Mouse (Mus musculus) hematopoietic stem cell, adult 5-6 weeks (primary cell): ENCODE results near the gene Mical2. TPM values are rescaled to one million over a fixed set of nuclear protein-coding genes. Genes with fewer than 3 reads are reported as not detected.

Experiments used
- ATAC-seq, 2 experiments: fragments of 125-278 bp in 1 of 2; replicated peaks in 1 of 2; 2 replicates each; pipeline ENCODE4 v1.8.0; 2016 to 2017; ENCODE audit warnings: inconsistent platforms in 2 of 2, mild to moderate bottlenecking in 2 of 2, moderate number of reproducible peaks in 2 of 2, low read depth in 1 of 2, moderate TSS enrichment in 1 of 2; ENCODE audit not compliant: low FRiP score in 2 of 2, poor library complexity in 2 of 2, severe bottlenecking in 2 of 2, insufficient read depth in 1 of 2, low TSS enrichment in 1 of 2
- total RNA-seq: library from RNA; stranded (forward); fragments of 172-1452, 232-1000 nt; gene quantifications from 2 replicates; pipeline ENCODE4 v1.2.3, GENCODE M21; 2017

The Mical2 gene
- total RNA-seq, 1 experiment from 2014 or later = 1.5 TPM

DNA sequence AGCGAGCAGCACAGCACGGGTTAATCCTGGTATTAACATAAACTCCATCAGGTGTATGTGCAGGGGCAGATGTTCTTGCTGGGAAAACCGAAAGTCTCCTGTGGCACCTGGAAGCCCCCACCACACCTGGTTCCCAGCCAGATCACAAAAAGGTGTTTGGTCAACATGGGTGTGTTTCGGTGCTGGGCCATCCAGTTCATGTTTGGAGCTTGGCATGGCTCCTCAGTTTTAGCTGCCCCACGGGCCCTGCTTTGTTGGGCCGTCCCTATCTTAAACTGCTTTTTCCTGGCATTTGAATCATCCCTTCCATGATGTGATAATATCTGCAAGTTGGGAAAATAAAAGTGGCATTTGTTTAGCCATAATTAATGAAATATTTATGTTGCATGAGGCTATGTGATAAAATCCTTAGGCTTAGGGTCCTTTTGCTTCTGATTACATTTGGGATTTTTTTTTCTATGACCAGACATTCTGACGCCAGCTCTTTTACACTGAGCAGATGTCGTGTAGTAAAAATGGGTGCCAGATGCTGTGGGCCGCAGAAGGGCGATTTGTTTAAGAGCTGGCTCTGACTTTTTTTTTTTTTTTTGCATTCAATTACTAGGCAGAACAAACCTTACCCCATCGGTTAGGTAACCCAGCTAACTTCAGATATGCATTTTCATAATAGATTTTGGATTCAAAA is 164.7 kb downstream of the Mical2 start:
- no peak for ATAC-seq

- no peak for ATAC-seq
Measured at GRCm38 (mm10) chr7:112390937-112391605, 165.4 kb downstream of the Mical2 start.

DNA sequence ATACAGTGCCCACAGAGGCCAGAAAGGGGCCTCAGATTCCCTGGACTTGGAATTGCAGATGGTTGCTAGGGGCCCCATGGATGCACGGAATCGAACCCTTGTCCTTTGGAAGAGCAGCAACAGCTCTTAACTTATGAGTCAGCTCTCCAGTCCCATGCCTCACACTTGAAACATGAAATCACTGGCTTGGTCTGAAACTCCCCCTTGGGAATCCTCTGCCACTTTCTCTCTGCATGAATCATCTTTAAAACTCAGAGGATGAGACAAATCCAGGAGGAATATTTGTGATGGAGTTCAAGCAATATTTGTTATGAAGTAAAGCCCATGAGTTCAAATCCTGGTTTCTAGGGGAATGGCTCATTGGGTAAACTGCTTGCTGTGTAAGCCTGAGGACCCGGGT is 172.1 kb downstream of the Mical2 start:
- no peak for ATAC-seq

DNA sequence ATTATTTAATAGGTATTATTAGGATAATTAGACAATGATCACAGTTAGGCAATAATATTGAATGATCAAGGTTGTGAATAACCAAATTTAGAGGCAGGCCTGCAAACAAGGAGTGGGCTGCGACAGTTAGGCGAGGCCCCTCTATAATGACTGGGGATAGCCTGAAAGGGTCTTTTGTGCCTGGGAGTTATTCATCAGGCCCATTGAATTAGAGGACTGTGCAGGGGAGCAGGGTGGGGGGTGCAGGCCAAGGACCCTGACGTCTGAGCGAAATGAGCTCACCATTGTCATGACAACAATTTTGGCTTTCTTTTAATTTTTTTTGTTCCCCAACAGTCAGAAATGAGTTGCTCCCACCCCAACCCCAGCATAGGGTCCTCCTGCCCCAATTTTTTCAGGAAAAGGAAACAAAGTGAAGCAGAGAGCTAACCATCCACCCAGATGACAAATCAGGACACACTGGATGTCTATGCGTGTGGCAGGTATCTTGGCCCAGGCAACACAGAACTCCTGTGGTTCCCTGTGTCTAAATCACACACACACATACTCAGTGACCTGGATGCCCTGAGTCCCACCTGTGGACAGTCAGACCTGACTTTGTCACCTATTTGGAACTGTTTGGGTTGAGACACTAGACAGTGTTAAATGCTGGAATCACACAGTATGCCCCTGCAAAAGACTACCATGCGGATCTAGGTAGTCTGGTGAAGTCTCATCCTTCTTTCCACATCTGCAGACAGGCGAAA is 173.9 kb downstream of the Mical2 start:
- no peak for ATAC-seq

- peak; percentile 45 to 59; a peak in 1 of 4 replicates for ATAC-seq
Measured at GRCm38 (mm10) chr7:112400175-112400574, 174.5 kb downstream of the Mical2 start.

DNA sequence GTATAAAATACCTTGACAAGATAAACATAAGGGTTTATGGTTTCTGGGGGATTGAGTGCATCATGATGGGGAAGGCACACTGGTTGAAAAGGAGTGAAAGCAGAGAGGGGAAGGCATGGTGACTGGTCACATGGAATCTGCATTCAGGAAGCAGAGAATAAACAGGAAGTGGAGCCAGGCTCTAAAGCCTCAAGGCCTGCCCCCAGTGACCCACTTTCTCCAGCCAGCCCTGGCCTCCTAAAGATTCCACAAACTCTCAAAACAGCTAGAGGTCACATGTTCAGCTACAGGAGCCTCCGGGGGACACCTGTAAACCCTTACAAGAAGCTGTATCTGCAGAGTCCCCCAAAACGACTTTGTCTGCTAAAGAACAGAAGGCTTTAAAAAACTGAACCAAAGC is 179.4 kb downstream of the Mical2 start:
- 0 out of 4 replicates have a peak, but pooled peaks of 1 of the 2 experiments have one; percentile 12 for ATAC-seq

- ATAC-seq = no peak
Measured at GRCm38 (mm10) chr7:112405578-112405977, 179.9 kb downstream of the Mical2 start.

- no peak for ATAC-seq
Measured at GRCm38 (mm10) chr7:112407597-112407996, 181.9 kb downstream of the Mical2 start.

- ATAC-seq = no peak
Measured at GRCm38 (mm10) chr7:112409991-112410390, 184.3 kb downstream of the Mical2 start.

DNA sequence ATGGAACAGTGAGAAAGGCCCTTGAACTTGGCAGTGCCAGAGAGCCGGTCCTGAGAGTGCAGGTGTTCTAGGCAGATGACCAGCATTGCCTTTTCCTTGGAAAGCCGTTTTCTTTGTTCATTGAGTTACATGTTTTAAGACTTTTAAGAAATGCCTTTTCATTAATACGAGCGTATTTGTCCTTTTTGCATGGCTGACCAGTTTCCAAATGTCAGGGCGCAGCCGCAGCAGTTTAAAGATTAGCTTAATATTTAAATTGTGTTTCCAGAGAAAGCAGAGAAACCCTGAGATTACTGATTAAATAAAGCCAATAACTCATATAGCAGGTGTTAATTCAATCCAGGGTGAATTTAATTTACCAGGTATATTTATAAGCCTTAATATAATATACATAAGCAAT is 187.6 kb downstream of the Mical2 start:
- ATAC-seq = no peak

DNA sequence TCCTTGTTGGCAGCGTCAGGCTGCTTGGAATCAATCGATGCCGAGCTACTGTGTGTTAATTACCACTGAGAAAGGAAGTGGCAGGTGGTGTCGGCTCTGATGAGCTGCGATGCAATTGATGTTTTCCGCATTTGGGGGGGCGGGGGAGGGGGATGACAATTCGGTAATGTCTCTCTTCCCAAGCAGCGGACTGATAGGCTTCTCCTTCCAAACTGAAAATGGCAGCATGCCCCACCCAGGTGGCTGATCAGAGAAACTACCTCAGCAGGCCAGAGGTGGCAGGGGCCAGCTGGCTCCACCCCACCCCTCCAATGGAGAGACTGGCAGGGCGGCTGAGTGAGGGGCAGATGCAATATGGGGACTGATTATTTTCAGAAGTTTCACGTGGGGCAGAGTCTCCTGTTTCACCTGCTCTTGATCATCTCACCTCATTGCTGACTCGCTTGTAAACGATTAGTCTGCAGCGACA is 190.4 kb downstream of the Mical2 start:
- ATAC-seq = no peak

GRCm38 (mm10) chr7:112416730-112417513 is 191.3 kb downstream of the Mical2 start:
- no peak for ATAC-seq

- ATAC-seq = no peak
Measured at GRCm38 (mm10) chr7:112417598-112417997, 191.9 kb downstream of the Mical2 start.

DNA sequence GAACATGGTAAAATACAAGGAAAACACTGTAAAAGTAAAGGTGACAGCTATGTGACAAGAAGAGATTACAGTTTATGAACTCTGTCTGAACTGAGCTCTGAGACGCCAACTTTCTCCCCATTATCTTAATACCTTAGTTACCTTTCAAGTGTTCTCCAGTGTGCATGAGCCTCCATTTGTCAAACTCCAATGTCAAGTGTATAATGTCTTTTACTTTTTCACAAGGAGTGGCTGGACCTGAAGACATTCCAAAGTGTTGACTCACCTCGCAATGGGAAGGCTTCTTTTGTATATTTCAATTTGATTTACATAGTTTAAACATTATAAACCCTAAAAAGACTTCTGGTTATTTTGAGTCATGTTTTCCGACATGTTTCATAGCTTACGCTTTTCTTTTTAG is 197.8 kb downstream of the Mical2 start:
- ATAC-seq = no peak

- ATAC-seq = no peak
Measured at GRCm38 (mm10) chr7:112426811-112427210, 201.2 kb downstream of the Mical2 start.

- ATAC-seq = no peak
Measured at GRCm38 (mm10) chr7:112427357-112428157, 201.9 kb downstream of the Mical2 start, which contains the start of gene Parva. TSS of gene Parva (plus strand) at chr7:112427505.

- no peak for ATAC-seq
Measured at GRCm38 (mm10) chr7:112428158-112428535, 202.5 kb downstream of the Mical2 start.
